Mouse (Mus musculus) bone marrow, adult 2 months (tissue): ENCODE results near the gene Gga3. TPM values are rescaled to one million over a fixed set of nuclear protein-coding genes. Genes with fewer than 3 reads are reported as not detected.

Source experiments
- H3K27ac ChIP-seq: fragments of 200-500 bp; 2 replicates; pipeline ENCODE4 v1.5.1; 2012; ENCODE audit warnings: low read depth, mild to moderate bottlenecking, control low read depth, inconsistent platforms, low read length; ENCODE audit not compliant: control insufficient read depth, poor library complexity, insufficient read depth
- H3K4me1 ChIP-seq: fragments of 200-500 bp; 2 replicates; pipeline ENCODE4 v1.6.1; 2011; ENCODE audit warnings: low read length; ENCODE audit not compliant: control insufficient read depth, insufficient read depth
- H3K4me3 ChIP-seq: fragments of 200-500 bp; replicated peaks from 2 replicates; pipeline ENCODE3; 2011; ENCODE audit warnings: mild to moderate bottlenecking, low read depth, low read length, control low read depth; ENCODE audit not compliant: control insufficient read depth
- CTCF ChIP-seq: fragments of 200-500 bp; IDR thresholded peaks from 2 replicates; pipeline ENCODE4 v1.5.1; 2011; ENCODE audit warnings: low read length, control low read depth; ENCODE audit not compliant: control insufficient read depth, insufficient read depth
- POLR2A ChIP-seq: fragments of 200-500 bp; IDR thresholded peaks from 2 replicates; pipeline ENCODE4 v1.6.1; 2011; ENCODE audit warnings: low read depth, mild to moderate bottlenecking, control low read depth, low read length, borderline replicate concordance; ENCODE audit not compliant: control insufficient read depth
- WGBS: fragments of 180-500 bp; shearing (Covaris S2); methylation state at CpG from one replicate; pipeline ENCODE4 v1.1.7; 2018; 5-methylcytosine and 5-hydroxymethylcytosine counted together
- polyA plus RNA-seq: library from polyadenylated mRNA; stranded (reverse); fragments of >200 nt; gene quantifications from 2 replicates; pipeline ENCODE4 v1.2.4, GENCODE M21; 2011; ENCODE audit warnings: low replicate concordance; ENCODE audit not compliant: missing spikeins, insufficient read depth, insufficient read length

The Gga3 gene
- polyA plus RNA-seq, 1 experiment = 69.6 TPM

DNA sequence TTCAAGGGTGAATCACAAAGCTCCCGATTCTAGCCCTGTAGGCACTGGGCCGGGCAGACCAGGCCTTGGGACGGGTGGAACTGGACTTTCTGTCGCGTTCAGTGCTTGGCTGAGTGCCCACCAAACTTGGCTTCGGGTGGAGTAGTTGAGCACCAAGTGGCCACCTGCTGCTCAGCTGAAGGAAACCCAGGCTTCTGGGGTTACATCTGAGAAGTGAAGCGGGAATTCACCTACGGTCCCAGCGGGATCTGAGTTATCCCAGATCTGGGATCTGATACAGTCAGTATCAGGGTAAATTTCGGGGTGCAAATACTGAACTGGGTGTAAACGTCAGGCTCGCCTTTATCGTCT is 8.2 kb upstream of the Gga3 start:
- peak overlapping the region; percentile 81 for H3K4me3 ChIP-seq
- no peak for TF ChIP-seq POLR2A
- 0 out of 2 replicates have a peak, but pooled peaks have one; percentile 13 for TF ChIP-seq CTCF
- H3K4me1 ChIP-seq = peaks cover 1% of the 10 kb centered on the region; the same call in 1 of the 2 replicates
- WGBS = under 1% methylated on average over 13 of the region's 13 CpGs
- H3K27ac ChIP-seq = peak overlapping the region; percentile 72

DNA sequence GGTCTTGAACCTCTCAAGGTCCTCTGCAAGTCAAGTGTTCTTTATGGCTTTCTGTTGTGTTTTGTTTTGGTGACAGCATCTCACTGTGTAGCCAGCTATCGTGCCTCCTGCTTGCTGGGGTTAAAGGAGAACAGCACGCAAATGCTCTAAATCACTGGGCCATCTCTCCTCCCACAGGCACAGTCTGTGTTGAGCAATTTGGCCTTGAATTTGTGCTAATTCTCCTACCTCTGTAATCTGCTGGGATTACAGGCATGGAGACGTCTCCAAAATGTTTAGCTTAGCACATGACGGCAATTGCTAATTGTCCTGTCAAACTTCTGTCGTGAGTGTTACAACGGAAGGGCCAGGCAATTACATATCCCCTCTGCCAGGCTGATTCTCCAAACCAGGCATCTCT is 7.3 kb upstream of the Gga3 start:
- H3K4me3 ChIP-seq = no peak overlapping the region
- TF ChIP-seq CTCF (no peak), POLR2A (no peak)
- 88% methylated on average over 6 of the region's 6 CpGs for WGBS
- no peak overlapping the region for H3K27ac ChIP-seq
- H3K4me1 ChIP-seq = peaks cover 1% of the 10 kb centered on the region; the same call in 1 of the 2 replicates

DNA sequence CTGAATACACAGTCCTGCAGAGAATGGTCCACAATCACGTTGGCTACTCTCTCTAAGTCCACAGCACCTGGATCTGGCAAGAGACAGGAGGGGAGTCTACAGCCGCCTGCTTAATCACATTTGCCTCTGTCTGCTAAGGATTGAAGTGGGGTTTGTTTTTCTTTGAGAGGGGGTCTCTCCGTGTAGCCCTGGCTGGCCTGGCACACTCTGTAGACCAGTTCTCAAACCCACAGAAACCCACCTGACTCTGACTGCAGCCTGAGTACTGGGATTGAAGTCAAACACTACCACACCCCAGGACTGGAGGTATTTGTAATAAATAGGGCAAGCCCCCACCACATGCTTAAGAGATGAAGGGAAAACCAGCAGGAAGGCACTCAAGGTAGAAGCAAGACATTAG is 5.7 kb upstream of the Gga3 start:
- 81% methylated on average over 3 of the region's 3 CpGs for WGBS
- peaks cover 1% of the 10 kb centered on the region; the same call in 1 of the 2 replicates for H3K4me1 ChIP-seq
- no peak overlapping the region for H3K27ac ChIP-seq

DNA sequence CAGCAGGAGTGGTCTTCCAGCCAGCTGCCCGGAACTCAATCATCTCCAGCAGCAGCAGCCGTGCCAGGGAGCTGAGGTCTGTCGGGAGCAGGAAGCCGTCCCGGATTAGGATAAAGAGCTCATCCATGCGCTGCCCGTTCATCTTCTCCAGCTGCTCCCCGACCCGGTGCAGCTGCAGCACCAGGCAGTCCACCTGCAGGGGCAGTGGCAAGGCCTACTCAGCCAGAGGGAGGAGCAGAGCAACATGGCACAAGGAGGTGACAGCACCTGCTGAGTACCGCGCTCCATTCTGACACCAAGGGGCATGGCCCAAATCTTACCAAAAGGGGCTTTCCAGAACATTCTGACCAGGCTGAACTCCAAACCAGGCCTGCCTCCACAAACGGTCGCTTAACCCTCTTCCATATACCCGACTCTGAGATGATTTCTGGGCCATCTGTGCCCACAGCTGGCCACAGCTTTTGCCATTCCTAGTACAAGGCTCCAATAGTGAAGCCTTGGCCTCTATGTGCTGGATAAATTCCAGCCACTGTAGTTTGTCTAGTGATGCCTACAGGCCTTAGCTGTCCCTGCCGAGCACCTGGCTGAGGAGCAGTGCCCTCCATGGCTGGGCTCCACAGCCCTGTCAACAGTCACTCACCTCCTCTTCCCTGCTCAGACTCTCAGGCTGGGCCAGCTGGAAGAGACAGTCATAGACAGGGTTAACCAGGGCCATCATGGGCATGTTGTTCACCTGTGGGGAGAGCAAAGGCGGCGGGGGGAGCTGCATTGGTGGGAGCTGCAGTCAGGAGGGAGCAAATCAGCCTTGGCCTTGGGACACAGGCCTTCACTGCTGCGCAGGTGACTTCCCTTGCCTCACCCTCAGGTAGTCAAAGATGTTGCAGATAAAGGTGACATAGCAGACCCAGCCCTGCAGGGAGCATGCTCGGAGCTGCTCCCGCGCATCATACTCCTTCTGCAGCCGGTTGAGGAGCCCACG is 4.9 kb upstream of the Gga3 start:
- H3K27ac ChIP-seq = no peak overlapping the region
- 90% methylated on average over 23 of the region's 23 CpGs for WGBS
- H3K4me3 ChIP-seq = no peak overlapping the region
- H3K4me1 ChIP-seq = peaks cover under 1% of the 10 kb centered on the region
- TF ChIP-seq CTCF = no peak
- no peak for TF ChIP-seq POLR2A

More for the DNA sequence above, 5.7 kb upstream of the Gga3 start:
- H3K4me3 ChIP-seq = no peak overlapping the region
- TF ChIP-seq CTCF (no peak), POLR2A (no peak)

DNA sequence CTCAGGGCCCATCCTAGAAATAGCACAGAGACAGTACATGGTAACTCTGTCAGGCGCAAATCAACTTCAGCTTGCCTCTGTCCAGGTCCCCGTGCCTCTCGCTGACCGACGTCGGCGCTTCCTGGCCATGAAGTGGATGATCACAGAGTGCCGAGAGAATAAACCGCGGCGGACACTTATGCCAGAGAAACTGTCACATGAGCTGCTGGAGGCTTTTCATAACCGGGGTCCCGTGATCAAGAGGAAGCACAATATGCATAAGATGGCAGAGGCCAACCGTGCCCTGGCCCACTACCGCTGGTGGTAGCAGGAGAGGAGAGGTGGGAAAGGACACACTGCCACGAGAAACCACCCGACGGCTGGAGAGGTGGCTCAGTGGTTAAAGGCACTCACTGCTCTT is 2.9 kb upstream of the Gga3 start:
- Histone ChIP-seq H3K4me1 (peaks cover 3% of the 10 kb centered on the region), H3K27ac (no peak overlapping the region), H3K4me3 (no peak overlapping the region)
- no peak for TF ChIP-seq POLR2A
- no peak for TF ChIP-seq CTCF
- 93% methylated on average over 18 of the region's 18 CpGs for WGBS

DNA sequence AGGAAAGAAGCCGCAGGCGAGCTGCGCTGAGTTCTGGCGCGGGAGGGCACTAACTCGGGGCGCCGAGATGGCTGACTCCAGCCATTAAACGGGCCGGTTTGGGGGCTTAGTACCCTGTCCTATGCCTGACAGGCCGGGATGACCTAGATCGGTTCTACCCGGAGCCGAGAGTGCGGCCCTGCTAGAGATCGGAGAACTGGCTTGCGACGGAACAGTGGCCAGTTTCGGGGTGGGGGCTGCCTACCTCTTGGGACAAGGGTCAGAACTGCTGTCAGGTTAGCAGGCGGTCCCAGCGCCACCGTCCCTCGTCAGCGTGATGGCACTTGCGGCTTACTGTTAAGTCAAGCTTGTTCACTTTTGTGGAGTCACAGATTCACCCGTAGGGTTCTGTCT is 449 bp upstream of the Gga3 start:
- Histone ChIP-seq H3K4me1 (peaks cover 9% of the 10 kb centered on the region), H3K27ac (peak overlapping the region; percentile 96), H3K4me3 (peak overlapping the region; percentile 98)
- TF ChIP-seq POLR2A (no peak), CTCF (no peak)
- WGBS = under 1% methylated on average over 26 of the region's 26 CpGs

DNA sequence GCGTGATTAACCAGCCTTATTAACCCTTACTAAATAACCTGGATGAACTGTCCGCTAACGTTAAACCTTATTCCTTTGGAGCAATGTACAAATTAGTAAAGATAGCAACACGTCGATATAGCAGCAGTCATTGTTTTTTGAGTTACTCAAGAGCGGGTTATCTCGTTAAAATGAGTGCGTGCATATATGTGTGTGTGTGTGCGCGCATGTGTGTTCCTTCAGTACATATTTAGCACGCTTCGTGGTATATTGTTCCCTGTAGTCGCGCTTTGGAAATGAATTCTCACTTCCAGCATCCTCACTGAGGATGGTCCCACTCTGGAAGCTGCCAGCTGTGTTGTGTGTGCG is 749 bp downstream of the Gga3 start:
- peak overlapping the region; percentile 96 for H3K27ac ChIP-seq
- peaks cover 10% of the 10 kb centered on the region for H3K4me1 ChIP-seq
- 3% methylated on average over 15 of the region's 15 CpGs for WGBS
- TF ChIP-seq CTCF (no peak), POLR2A (no peak)
- peak overlapping the region; percentile 98 for H3K4me3 ChIP-seq

DNA sequence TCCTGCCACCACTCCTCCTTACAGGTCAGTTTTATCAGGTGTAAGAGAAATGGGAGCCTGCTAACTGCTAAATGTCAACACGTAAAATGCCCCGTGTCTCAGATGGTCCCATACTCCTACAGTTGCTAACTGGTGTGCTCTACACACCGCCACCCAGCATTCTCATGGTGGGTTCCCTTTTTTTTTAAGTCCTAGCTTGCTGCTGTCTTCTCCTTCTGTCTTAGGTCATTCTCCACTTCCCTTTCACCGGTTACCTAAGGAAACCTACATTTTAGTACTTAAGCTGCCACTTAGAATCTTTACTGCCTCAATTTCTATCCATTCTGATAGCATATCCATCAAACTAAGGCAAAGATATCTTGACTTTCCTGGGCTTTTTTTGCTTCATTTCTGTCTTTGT is 2.7 kb downstream of the Gga3 start:
- Histone ChIP-seq H3K4me1 (peaks cover 10% of the 10 kb centered on the region), H3K4me3 (no peak overlapping the region)
- TF ChIP-seq POLR2A = no peak
- TF ChIP-seq CTCF = no peak

DNA sequence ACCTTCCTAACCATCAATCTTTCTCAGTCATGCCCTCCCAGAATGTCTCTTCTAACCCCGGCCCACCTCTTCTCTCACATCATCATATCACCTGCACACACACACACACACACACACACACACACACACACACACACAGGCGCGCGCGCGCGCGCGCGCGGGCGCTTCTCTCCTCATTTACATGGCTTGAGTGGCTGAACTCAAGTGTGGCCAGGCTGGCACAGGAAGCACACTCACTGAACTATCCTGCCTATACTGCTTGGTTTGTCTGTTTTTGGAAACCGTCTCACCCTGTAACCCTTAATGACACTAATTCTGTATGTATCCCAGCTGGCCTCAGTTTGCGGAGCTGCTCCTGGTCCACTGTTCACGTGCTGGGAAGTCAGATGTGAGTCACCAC is 3.1 kb downstream of the Gga3 start:
- Histone ChIP-seq H3K4me3 (no peak overlapping the region), H3K27ac (no peak overlapping the region), H3K4me1 (peaks cover 10% of the 10 kb centered on the region)
- WGBS = 78% methylated on average over 15 of the region's 15 CpGs
- TF ChIP-seq CTCF (no peak), POLR2A (no peak)

More for the DNA sequence above, 2.7 kb downstream of the Gga3 start:
- H3K27ac ChIP-seq = no peak overlapping the region; the same call in 1 of the 2 replicates
- WGBS = 10% methylated on average over 4 of the region's 4 CpGs

DNA sequence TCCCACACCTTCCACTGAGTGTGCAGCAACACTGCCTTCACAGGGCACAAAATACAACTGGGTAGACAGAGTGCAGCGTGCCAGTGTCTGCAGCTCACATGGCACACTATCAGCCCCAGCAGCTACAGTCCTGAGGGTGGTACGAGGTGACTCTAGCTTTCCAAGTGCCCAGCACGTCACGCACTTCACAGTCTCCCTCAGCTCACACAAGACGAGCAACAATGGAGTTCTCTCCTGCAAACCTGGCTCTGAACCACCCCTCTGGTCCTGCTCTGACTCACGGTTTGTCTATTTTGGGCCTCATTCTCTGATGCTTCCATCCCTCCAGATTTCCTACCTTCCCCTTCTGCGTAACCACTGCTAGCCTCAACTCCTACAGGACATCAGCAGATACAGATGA is 4.1 kb downstream of the Gga3 start:
- Histone ChIP-seq H3K4me3 (no peak overlapping the region), H3K4me1 (peaks cover 10% of the 10 kb centered on the region), H3K27ac (no peak overlapping the region)
- WGBS = 80% methylated on average over 7 of the region's 7 CpGs
- no peak for TF ChIP-seq CTCF
- no peak for TF ChIP-seq POLR2A
